Mouse (Mus musculus) cerebellum, adult (tissue): ENCODE measurements at regions not wholly inside any gene's neighbourhood (a gene's known extent, or its start where the extent isn't known, plus 50 kb on each side); places are given as distances from the start of the nearest gene placed in this dataset.
"Not testable (repeated sequence)": the region's sequence is repeated elsewhere in the genome, so short reads cannot be mapped to it uniquely, and the experiment has no call there.

Source experiments
- ATAC-seq: cut with Nextera tagmentation; 2 replicates; pipeline ENCODE4 v1.9.2; 2017; ENCODE audit warnings: mild to moderate bottlenecking, moderate library complexity, mixed read lengths; ENCODE audit not compliant: insufficient number of reproducible peaks, low FRiP score, low TSS enrichment

- no peak for ATAC-seq
These were observed 258.9 kb downstream of the Pou4f1 start for GRCm38 (mm10) chr14:104208855-104209254.

- no peak for ATAC-seq
These were observed 259.6 kb downstream of the Pou4f1 start for GRCm38 (mm10) chr14:104208040-104208816.

GRCm38 (mm10) chr14:104206602-104207001 lies 261.2 kb downstream of the Pou4f1 start:
- no peak for ATAC-seq

GRCm38 (mm10) chr14:104203239-104203986 lies 264.4 kb downstream of the Pou4f1 start:
- ATAC-seq, result no peak

- ATAC-seq, result no peak
These were observed 274.6 kb downstream of the Pou4f1 start for GRCm38 (mm10) chr14:104193198-104193597.

GRCm38 (mm10) chr14:104175122-104175521 lies 292.7 kb downstream of the Pou4f1 start:
- ATAC-seq, result no peak

- no peak for ATAC-seq
These were observed 302.6 kb upstream of the Ednrb start for GRCm38 (mm10) chr14:104146841-104147240.

GRCm38 (mm10) chr14:104145395-104145794 lies 301.2 kb upstream of the Ednrb start:
- ATAC-seq, result no peak

- no peak for ATAC-seq
These were observed 271.1 kb upstream of the Ednrb start for GRCm38 (mm10) chr14:104114986-104115951.

GRCm38 (mm10) chr14:104114182-104114581 lies 270.0 kb upstream of the Ednrb start:
- no peak for ATAC-seq

- ATAC-seq, result no peak
These were observed 269.2 kb upstream of the Ednrb start for GRCm38 (mm10) chr14:104113448-104113847.

GRCm38 (mm10) chr14:104086381-104086780 lies 242.2 kb upstream of the Ednrb start:
- no peak for ATAC-seq

GRCm38 (mm10) chr14:104064199-104064598 lies 220.0 kb upstream of the Ednrb start:
- not testable (repeated sequence) for ATAC-seq

- no peak for ATAC-seq
These were observed 209.5 kb upstream of the Ednrb start for GRCm38 (mm10) chr14:104053697-104054096.

GRCm38 (mm10) chr14:104038628-104039325 lies 194.6 kb upstream of the Ednrb start:
- peak; percentile 75 for ATAC-seq

GRCm38 (mm10) chr14:104033606-104034005 lies 189.4 kb upstream of the Ednrb start:
- ATAC-seq, result no peak

GRCm38 (mm10) chr14:104030784-104031470 lies 186.7 kb upstream of the Ednrb start:
- ATAC-seq, result no peak

- ATAC-seq, result no peak
These were observed 185.7 kb upstream of the Ednrb start for GRCm38 (mm10) chr14:104029668-104030530.
